Mouse (Mus musculus): ENCODE data around the gene Prune1. TPM values are rescaled to one million over a fixed set of nuclear protein-coding genes. Genes with fewer than 3 reads are reported as not detected.

Prune1 gene
- total and polyA plus RNA-seq, 2 experiments from 2014 or later = 59.0 to 60.4 TPM

DNA sequence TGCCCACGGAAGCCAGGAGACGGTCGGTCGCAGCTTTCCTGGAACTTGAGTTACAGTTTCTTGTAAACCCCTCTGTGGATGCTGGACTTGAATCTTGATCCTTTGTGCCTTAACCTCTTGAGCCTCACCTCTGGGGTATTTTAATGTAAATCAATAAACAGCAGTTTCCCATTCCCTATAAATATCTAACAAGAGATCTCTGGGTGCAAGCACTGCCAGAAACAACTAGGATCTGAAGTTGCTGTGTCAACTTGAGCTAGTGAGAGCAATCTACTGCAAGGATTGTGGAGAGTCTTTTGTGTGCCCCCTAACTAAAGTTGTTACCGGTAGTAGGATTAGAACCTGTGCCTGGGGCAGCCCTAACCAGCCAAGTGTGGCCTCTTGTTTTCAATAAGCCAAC is 3.5 kb upstream of the Prune1 start:
- H3K4me3 ChIP-seq (ENCODE audit: low read depth, low read length) = no peak overlapping the region
- peaks cover 11% of the 10 kb centered on the region; the same call in 1 of the 2 replicates for H3K36me3 ChIP-seq (ENCODE audit: insufficient read depth)
- no peak overlapping the region for H3K4me2 ChIP-seq (ENCODE audit: low read depth)
- no peaks in the 10 kb centered on the region for H3K27me3 ChIP-seq (ENCODE audit: insufficient read depth, low read length)
- no peaks in the 10 kb centered on the region for H3K9me3 ChIP-seq (ENCODE audit: low read length)
- no peak for ATAC-seq
- WGBS = 90% methylated on average over 5 of the region's 5 CpGs
- H3K4me1 ChIP-seq (ENCODE audit: insufficient read depth) = peaks cover 11% of the 10 kb centered on the region
- no peak overlapping the region for H3K27ac ChIP-seq (ENCODE audit: low read depth, low read length)
- TF ChIP-seq CTCF (IDR thresholded peaks at IDR 0.05; ENCODE audit: low read depth) = no peak
- H3K9ac ChIP-seq = no peak overlapping the region
- DNase-seq = no peak

DNA sequence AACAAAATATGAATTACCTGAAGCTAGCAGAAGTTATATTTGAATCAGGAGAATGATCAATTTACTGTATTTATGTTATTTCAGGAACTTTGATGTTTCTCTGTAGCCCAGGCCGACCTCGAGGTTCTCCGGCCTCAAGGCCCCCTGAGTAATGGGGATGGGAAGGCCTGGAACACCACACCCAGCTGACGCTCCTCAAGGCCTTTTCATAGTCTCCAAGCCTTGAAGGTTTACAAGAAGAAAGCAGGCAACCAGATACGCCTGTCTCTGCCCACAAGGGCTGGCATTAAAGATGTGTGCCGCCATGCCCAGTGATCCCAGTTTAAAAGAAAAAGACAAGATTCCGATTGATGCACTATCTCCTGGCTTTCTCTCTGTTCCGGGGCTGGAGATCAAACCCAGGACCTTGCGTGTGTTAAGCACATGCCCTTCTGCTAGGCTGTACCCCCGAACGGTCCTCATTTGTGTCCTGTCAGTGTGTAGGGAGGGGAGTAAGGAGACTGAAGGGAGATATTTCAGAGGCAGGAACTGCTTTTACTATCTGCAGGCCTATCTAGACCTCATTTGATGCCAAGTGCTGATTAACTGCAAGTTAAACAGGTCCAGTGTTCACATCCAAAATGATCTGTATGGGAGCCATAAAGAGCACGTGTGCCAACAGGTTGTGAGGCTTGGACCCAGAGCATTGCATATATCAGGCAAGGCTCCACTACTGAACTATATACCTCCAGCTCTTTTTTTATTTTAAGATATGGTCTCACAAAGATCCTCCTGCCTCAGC is 2.8 kb upstream of the Prune1 start:
- TF ChIP-seq CTCF (IDR thresholded peaks at IDR 0.05; ENCODE audit: low read depth) = no peak
- ATAC-seq = no peak
- H3K9ac ChIP-seq = no peak overlapping the region
- no peak overlapping the region for H3K27ac ChIP-seq (ENCODE audit: low read depth, low read length)
- H3K4me3 ChIP-seq (ENCODE audit: low read depth, low read length) = no peak overlapping the region
- no peaks in the 10 kb centered on the region for H3K27me3 ChIP-seq (ENCODE audit: insufficient read depth, low read length)
- H3K4me1 ChIP-seq (ENCODE audit: insufficient read depth) = peaks cover 11% of the 10 kb centered on the region
- DNase-seq = no peak
- H3K36me3 ChIP-seq (ENCODE audit: insufficient read depth) = peaks cover 11% of the 10 kb centered on the region; the same call in 1 of the 2 replicates
- no peaks in the 10 kb centered on the region for H3K9me3 ChIP-seq (ENCODE audit: low read length)
- H3K4me2 ChIP-seq (ENCODE audit: low read depth) = peak overlapping the region; percentile 81
- WGBS = 93% methylated on average over 12 of the region's 12 CpGs

DNA sequence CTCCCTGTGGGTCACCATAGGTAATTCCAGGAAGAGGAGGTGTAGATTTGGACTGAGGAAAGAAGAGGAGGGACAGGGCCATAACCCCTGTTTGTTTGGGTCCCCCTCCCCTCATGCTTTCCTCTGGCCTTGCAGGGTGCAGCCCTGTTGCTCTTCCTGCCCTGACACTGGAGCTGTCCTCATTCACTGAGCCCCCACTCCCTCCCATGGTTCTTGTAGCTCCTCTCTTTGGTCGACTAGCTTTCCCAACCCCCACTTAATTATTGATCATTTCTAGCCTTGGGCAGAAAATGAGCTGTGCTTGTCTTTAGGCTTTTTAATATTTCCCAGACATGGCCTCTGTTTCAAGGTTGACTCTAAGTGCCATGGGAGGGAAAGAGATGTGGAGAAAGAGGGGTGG is 2.2 kb upstream of the Prune1 start:
- peak overlapping the region; percentile 66 for H3K4me3 ChIP-seq (ENCODE audit: low read depth, low read length)
- no peaks in the 10 kb centered on the region for H3K27me3 ChIP-seq (ENCODE audit: insufficient read depth, low read length)
- 13% methylated on average over 1 of the region's 1 CpGs for WGBS
- peaks cover 11% of the 10 kb centered on the region; the same call in 1 of the 2 replicates for H3K36me3 ChIP-seq (ENCODE audit: insufficient read depth)
- H3K9ac ChIP-seq = peak overlapping the region; percentile 74
- peak overlapping the region; percentile 81 for H3K4me2 ChIP-seq (ENCODE audit: low read depth)
- peaks cover 11% of the 10 kb centered on the region for H3K4me1 ChIP-seq (ENCODE audit: insufficient read depth)
- ATAC-seq = no peak
- H3K27ac ChIP-seq (ENCODE audit: low read depth, low read length) = no peak overlapping the region
- TF ChIP-seq CTCF (IDR thresholded peaks at IDR 0.05; ENCODE audit: low read depth) = no peak
- H3K9me3 ChIP-seq (ENCODE audit: low read length) = no peaks in the 10 kb centered on the region
- no peak for DNase-seq

DNA sequence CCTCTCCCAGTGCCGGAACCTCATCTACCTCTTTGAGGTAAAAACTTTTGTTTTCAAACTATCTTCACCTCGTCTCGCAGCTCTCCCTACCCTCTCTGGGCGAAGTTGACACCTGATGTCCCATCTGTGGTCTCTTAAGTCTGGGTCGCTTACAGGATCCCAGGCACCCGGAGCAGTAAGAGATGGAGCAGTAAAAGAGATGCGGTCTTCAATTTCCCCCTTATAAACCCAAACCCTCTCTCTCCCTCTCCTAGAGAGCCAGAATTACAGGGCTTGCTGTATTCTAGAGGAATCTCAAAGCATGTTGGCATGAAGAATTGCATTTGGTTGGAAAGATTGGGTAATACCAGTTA is 1.7 kb upstream of the Prune1 start:
- DNase-seq (peak; percentile 38), ATAC-seq (no peak)
- no peaks in the 10 kb centered on the region for H3K9me3 ChIP-seq (ENCODE audit: low read length)
- TF ChIP-seq CTCF (IDR thresholded peaks at IDR 0.05; ENCODE audit: low read depth) = no peak
- peak overlapping the region; percentile 81 for H3K4me2 ChIP-seq (ENCODE audit: low read depth)
- peak overlapping the region; percentile 74 for H3K9ac ChIP-seq
- peaks cover 11% of the 10 kb centered on the region for H3K4me1 ChIP-seq (ENCODE audit: insufficient read depth)
- H3K4me3 ChIP-seq (ENCODE audit: low read depth, low read length) = peak overlapping the region; percentile 66
- 4% methylated on average over 7 of the region's 7 CpGs for WGBS
- peaks cover 8% of the 10 kb centered on the region; the same call in 1 of the 2 replicates for H3K36me3 ChIP-seq (ENCODE audit: insufficient read depth)
- peak overlapping the region; percentile 83 for H3K27ac ChIP-seq (ENCODE audit: low read depth, low read length)
- H3K27me3 ChIP-seq (ENCODE audit: insufficient read depth, low read length) = no peaks in the 10 kb centered on the region

DNA sequence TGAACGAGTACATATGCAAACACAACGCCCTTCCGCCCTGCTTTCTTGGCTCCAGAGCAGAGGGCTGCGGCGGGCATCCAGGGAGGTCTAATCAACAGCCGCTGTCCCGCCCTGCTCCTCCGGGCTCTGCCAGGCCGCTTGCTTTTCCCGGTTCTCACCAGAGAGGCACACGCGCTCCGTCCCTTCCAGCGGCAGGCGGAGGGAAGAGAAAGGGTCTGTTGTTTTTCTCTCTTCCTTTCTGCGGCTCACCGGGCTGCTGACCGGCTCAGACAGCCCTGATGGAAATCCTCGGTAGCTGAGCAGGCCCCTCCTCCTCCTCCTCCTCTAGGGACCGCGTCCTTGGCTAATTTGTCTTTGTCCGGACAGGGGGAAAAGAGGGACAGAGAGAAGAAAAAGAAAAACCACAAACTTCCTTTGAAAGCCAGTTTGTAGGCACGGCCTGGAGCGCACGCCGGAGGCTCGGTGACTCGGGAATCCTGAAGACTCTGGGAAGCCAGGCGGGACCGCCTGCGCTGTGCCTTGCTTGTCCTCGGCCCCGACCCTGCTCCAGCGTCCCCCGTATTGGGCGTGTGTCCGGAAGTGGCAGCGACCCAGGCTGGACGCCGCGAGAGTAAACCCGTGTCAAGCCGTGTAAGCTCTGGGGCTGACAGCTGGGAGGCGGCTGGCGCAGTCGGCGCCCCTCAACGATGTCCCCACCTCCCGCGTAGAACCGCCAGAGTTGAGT is 1.2 kb upstream of the Prune1 start:
- under 1% methylated on average over 50 of the region's 51 CpGs for WGBS
- peak overlapping the region; percentile 66 for H3K4me3 ChIP-seq (ENCODE audit: low read depth, low read length)
- H3K9ac ChIP-seq = peak overlapping the region; percentile 74
- H3K27me3 ChIP-seq (ENCODE audit: insufficient read depth, low read length) = no peaks in the 10 kb centered on the region
- peak; percentile 55 for TF ChIP-seq CTCF (IDR thresholded peaks at IDR 0.05; ENCODE audit: low read depth)
- H3K36me3 ChIP-seq (ENCODE audit: insufficient read depth) = peaks cover 3% of the 10 kb centered on the region; the same call in 1 of the 2 replicates
- H3K27ac ChIP-seq (ENCODE audit: low read depth, low read length) = peak overlapping the region; percentile 83
- H3K9me3 ChIP-seq (ENCODE audit: low read length) = no peaks in the 10 kb centered on the region
- H3K4me2 ChIP-seq (ENCODE audit: low read depth) = peak overlapping the region; percentile 81
- peaks cover 11% of the 10 kb centered on the region for H3K4me1 ChIP-seq (ENCODE audit: insufficient read depth)
- ATAC-seq (peak; percentile 74), DNase-seq (peak; percentile 82)

DNA sequence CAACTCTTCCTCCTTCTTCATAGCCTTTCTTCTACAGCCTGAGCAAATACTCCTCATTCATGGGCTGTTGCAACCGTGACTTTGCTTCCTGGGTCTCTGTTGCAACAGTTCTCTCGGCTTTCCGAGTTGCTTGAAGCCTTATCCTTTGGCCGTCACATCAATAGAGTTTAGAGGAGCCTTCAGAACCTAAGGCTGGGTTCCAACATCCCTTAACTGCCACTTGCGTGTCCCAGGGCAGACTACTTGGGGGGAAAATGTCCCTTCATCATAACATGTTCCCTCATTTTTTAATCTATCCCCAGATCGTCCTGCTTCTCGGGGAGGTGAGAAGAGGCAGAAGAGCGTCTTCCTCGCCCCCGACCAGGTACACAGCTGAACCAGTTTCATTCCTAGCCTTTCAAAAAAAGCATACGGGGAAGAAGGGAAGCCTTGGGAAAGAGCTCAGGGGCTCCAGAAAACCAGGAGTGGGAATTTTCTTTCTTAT is 547 bp upstream of the Prune1 start:
- H3K4me2 ChIP-seq (ENCODE audit: low read depth) = peak overlapping the region; percentile 81
- H3K36me3 ChIP-seq (ENCODE audit: insufficient read depth) = no peaks in the 10 kb centered on the region
- ATAC-seq (no peak), DNase-seq (no peak)
- no peak for TF ChIP-seq CTCF (IDR thresholded peaks at IDR 0.05; ENCODE audit: low read depth)
- peak overlapping the region; percentile 66 for H3K4me3 ChIP-seq (ENCODE audit: low read depth, low read length)
- peaks cover 11% of the 10 kb centered on the region for H3K4me1 ChIP-seq (ENCODE audit: insufficient read depth)
- H3K9me3 ChIP-seq (ENCODE audit: low read length) = no peaks in the 10 kb centered on the region
- WGBS = under 1% methylated on average over 11 of the region's 11 CpGs
- H3K9ac ChIP-seq = peak overlapping the region; percentile 74
- H3K27ac ChIP-seq (ENCODE audit: low read depth, low read length) = peak overlapping the region; percentile 83
- no peaks in the 10 kb centered on the region for H3K27me3 ChIP-seq (ENCODE audit: insufficient read depth, low read length)

DNA sequence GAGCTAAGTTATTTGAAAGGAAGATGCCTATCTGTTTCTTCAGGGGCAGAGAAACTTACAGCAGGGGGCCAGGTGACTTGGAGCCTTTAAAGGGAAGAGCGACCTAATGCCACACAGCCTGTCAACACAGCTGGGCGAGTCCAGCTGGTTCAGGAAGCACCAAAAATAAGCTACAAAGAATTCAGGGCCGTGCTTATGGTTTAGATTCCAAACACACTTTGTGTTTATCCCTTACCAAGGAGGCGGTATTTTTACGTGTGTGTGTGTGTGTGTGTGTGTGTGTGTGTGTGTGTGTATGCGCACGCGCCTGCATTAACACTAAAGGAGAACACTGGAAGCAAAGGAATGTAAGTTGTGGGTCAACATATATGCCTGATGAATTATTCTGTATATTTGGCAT is 1.1 kb downstream of the Prune1 start:
- WGBS = 18% methylated on average over 8 of the region's 8 CpGs
- Histone ChIP-seq H3K27me3 (ENCODE audit: insufficient read depth, low read length) (no peaks in the 10 kb centered on the region), H3K9ac (peak overlapping the region; percentile 88), H3K36me3 (ENCODE audit: insufficient read depth) (no peaks in the 10 kb centered on the region), H3K4me1 (ENCODE audit: insufficient read depth) (peaks cover 11% of the 10 kb centered on the region), H3K27ac (ENCODE audit: low read depth, low read length) (peak overlapping the region; percentile 83), H3K9me3 (ENCODE audit: low read length) (no peaks in the 10 kb centered on the region), H3K4me2 (ENCODE audit: low read depth) (peak overlapping the region; percentile 81), H3K4me3 (ENCODE audit: low read depth, low read length) (peak overlapping the region; percentile 66)
- ATAC-seq (no peak), DNase-seq (peak; percentile 63)
- TF ChIP-seq CTCF (IDR thresholded peaks at IDR 0.05; ENCODE audit: low read depth) = no peak

All from forebrain, postnatal 0 days (tissue).